Mouse (Mus musculus) lung, postnatal 0 days (tissue): ENCODE results near the gene Wdr25. TPM values are rescaled to one million over a fixed set of nuclear protein-coding genes. Genes with fewer than 3 reads are reported as not detected.
A peak's percentile ranks its signal among the peaks of the same experiment; 100 is the strongest.

ENCODE experiments used
- ATAC-seq: fragments of 200-750 bp; cut with Nextera tagmentation; 2 replicates; pipeline ENCODE4 v1.8.0; 2017; ENCODE audit warnings: moderate library complexity
- DNase-seq: peaks from one replicate; pipeline ENCODE4 v3.0.0-alpha.2; 2016; ENCODE audit warnings: low spot score
- H3K27ac ChIP-seq: fragments of 300-500 bp; sonication (generic); 2 replicates; pipeline ENCODE4 v1.5.1; 2014; ENCODE audit warnings: antibody characterized with exemption, mild to moderate bottlenecking, low read length, mixed read lengths
- H3K27me3 ChIP-seq: fragments of 300-500 bp; sonication (generic); replicated peaks from 2 replicates; pipeline ENCODE4 v1.6.1; 2014; ENCODE audit warnings: low read length, mixed read lengths; ENCODE audit not compliant: insufficient read depth
- H3K36me3 ChIP-seq: fragments of 300-500 bp; sonication (generic); 2 replicates; pipeline ENCODE4 v1.6.1; 2014; ENCODE audit warnings: low read length, mixed read lengths; ENCODE audit not compliant: insufficient read depth
- H3K4me1 ChIP-seq: fragments of 300-500 bp; sonication (generic); 2 replicates; pipeline ENCODE4 v1.6.1; 2014; ENCODE audit warnings: antibody characterized with exemption, low read depth, low read length, mixed read lengths; ENCODE audit not compliant: insufficient read depth
- H3K4me2 ChIP-seq: fragments of 300-500 bp; sonication (generic); replicated peaks from 2 replicates; pipeline ENCODE4 v1.6.1; 2014; ENCODE audit warnings: low read depth, mild to moderate bottlenecking, low read length, moderate library complexity, mixed read lengths
- H3K4me3 ChIP-seq: fragments of 300-500 bp; sonication (generic); 2 replicates; pipeline ENCODE4 v1.5.1; 2014; ENCODE audit warnings: low read depth, low read length
- H3K9ac ChIP-seq: fragments of 300-500 bp; sonication (generic); replicated peaks from 2 replicates; pipeline ENCODE4 v1.6.1; 2014; ENCODE audit warnings: low read depth, mild to moderate bottlenecking
- H3K9me3 ChIP-seq: fragments of 300-500 bp; sonication (generic); 2 replicates; pipeline ENCODE4 v1.6.1; 2016; ENCODE audit warnings: low read length, mixed read lengths
- CTCF ChIP-seq: IDR thresholded peaks from 2 replicates; pipeline ENCODE4 v1.5.1; 2016; ENCODE audit warnings: antibody characterized with exemption, mild to moderate bottlenecking
- EP300 ChIP-seq: IDR thresholded peaks from 2 replicates; pipeline ENCODE4 v1.6.1; 2016; ENCODE audit warnings: antibody characterized with exemption, mild to moderate bottlenecking, control low read depth
- WGBS: fragments of 180-500 bp; shearing (Covaris S2); extraction: QIAGEN DNeasy Blood & Tissue Kit; methylation state at CpG from one replicate; pipeline ENCODE4 v1.1.7; 2014; 5-methylcytosine and 5-hydroxymethylcytosine counted together
- polyA plus RNA-seq: library from polyadenylated mRNA; unstranded; fragments of >200 nt; fragmentation: Nextera tagmentation; extraction: Ambion mirVana; gene quantifications from 2 replicates; pipeline ENCODE4 v1.2.1, GENCODE M21; 2015

The Wdr25 gene
- polyA plus RNA-seq, 1 experiment from 2014 or later: 4.8 TPM

DNA sequence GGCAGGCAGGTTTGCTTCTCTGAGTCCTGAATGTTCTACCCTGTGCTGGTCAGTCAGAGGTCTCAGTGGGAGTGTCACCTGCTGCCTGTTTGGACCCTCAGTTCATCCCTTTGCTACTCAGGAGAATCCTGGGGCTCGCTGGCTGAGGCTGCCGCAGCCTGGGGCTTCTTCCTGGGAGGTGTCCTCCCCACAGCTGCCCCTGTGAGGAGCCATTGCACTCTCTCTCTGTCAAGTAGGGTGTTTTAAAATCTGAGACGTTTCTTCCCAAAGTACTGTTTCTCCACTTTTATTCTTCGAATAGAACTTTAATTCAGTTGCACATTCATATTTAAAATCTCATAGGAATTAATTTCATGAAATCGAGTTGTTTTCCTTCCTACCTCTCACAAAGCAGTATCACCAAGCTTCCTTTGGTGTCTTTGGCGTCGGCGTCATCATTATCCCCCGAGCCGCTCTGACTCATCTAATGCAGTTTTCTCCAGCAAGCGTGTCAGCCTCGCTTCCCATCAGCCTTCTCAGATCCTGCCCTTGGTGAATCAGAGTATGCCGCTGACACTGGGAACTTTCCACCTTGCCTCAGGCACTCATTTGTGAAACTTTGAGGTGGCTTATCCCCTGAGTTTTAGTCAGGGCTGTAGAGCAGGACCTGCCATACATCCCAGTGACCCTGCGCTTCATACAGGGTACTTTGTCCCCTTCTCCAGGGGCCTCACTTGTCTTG is 48.9 kb downstream of the Wdr25 start:
- Histone ChIP-seq H3K27me3 (no peaks in the 10 kb centered on the region), H3K4me2 (no peak overlapping the region), H3K27ac (no peak overlapping the region), H3K4me3 (no peak overlapping the region), H3K9me3 (no peaks in the 10 kb centered on the region), H3K36me3 (no peaks in the 10 kb centered on the region), H3K4me1 (no peaks in the 10 kb centered on the region), H3K9ac (no peak overlapping the region)
- no peak for ATAC-seq
- TF ChIP-seq CTCF (no peak), EP300 (no peak)
- 85% methylated on average over 14 of the region's 14 CpGs for WGBS
- no peak for DNase-seq

DNA sequence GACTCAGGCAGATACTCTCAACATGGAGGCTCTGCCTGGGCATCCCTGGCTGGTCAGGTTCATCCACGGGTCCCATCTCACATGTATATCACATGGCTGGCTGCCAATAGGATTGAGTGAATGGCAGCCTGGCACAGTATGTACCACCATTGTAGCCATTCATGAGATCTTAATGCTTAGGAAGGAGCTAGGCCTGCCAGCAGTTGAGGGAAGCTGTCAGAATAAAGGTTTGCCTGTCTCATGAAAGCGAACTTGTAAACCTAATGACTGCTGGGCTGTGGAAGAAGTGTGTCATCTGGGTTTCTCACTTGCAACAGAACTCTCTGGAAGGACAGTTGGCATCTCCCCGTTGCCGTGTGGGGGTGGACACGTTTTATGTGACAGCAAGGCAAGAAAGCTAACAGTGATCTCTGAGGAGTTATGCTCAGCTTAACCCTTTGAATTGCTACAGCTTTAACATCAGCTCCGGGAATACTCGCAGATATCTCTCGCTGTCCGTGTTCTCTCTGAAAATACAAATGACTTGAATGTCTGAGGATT is 59.6 kb downstream of the Wdr25 start:
- no peaks in the 10 kb centered on the region for H3K27me3 ChIP-seq
- DNase-seq (no peak), ATAC-seq (no peak)
- H3K4me2 ChIP-seq: no peak overlapping the region
- no peaks in the 10 kb centered on the region for H3K9me3 ChIP-seq
- no peak overlapping the region for H3K9ac ChIP-seq
- no peaks in the 10 kb centered on the region for H3K36me3 ChIP-seq
- WGBS: 74% methylated on average over 9 of the region's 9 CpGs
- H3K27ac ChIP-seq: no peak overlapping the region
- H3K4me3 ChIP-seq: no peak overlapping the region
- TF ChIP-seq EP300: no peak
- TF ChIP-seq CTCF: no peak
- no peaks in the 10 kb centered on the region for H3K4me1 ChIP-seq

- Histone ChIP-seq H3K9me3 (no peaks in the 10 kb centered on the region), H3K4me3 (no peak overlapping the region), H3K27me3 (no peaks in the 10 kb centered on the region), H3K9ac (no peak overlapping the region), H3K27ac (no peak overlapping the region), H3K4me2 (no peak overlapping the region), H3K4me1 (no peaks in the 10 kb centered on the region), H3K36me3 (no peaks in the 10 kb centered on the region)
- TF ChIP-seq CTCF: peak; percentile 57
- TF ChIP-seq EP300: no peak
- ATAC-seq (no peak), DNase-seq (peak; percentile 31)
- 35% methylated on average over 6 of the region's 6 CpGs for WGBS
Measured at GRCm38 (mm10) chr12:108953838-108954237, 60.4 kb downstream of the Wdr25 start.

DNA sequence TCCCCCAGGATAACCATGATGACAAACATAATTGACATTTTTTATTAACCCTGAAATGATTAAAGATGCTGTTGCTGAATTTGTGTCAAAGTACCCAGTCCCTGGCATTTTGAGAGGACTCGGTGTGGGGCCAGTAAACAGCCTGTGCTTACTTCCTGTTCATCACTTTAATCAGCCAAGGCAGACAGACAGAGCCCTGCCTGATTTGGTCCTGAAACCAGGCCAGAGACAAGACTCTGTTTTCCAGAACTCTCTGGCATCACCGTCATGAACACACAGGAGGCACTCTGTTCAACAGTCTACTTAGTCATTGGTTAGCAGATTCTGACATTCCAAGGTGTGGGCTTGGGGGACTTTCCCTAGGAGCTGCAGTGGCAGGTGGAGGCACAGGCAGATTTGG is 61.0 kb downstream of the Wdr25 start:
- no peak for ATAC-seq
- H3K4me1 ChIP-seq: no peaks in the 10 kb centered on the region
- TF ChIP-seq CTCF (no peak), EP300 (no peak)

GRCm38 (mm10) chr12:108958483-108958882 is 65.1 kb downstream of the Wdr25 start:
- TF ChIP-seq CTCF (no peak), EP300 (no peak)
- no peak for ATAC-seq
- no peak overlapping the region for H3K4me3 ChIP-seq
- no peak overlapping the region for H3K27ac ChIP-seq
- no peaks in the 10 kb centered on the region for H3K4me1 ChIP-seq
- no peak for DNase-seq
- H3K36me3 ChIP-seq: no peaks in the 10 kb centered on the region
- H3K4me2 ChIP-seq: no peak overlapping the region
- 66% methylated on average over 7 of the region's 7 CpGs for WGBS
- no peak overlapping the region for H3K9ac ChIP-seq
- H3K27me3 ChIP-seq: no peaks in the 10 kb centered on the region
- H3K9me3 ChIP-seq: no peaks in the 10 kb centered on the region

More for the DNA sequence above, 61.0 kb downstream of the Wdr25 start:
- Histone ChIP-seq H3K4me3 (no peak overlapping the region), H3K9ac (no peak overlapping the region), H3K9me3 (no peaks in the 10 kb centered on the region), H3K36me3 (no peaks in the 10 kb centered on the region), H3K4me2 (no peak overlapping the region), H3K27ac (no peak overlapping the region), H3K27me3 (no peaks in the 10 kb centered on the region)
- 60% methylated on average over 2 of the region's 2 CpGs for WGBS
- DNase-seq: no peak

DNA sequence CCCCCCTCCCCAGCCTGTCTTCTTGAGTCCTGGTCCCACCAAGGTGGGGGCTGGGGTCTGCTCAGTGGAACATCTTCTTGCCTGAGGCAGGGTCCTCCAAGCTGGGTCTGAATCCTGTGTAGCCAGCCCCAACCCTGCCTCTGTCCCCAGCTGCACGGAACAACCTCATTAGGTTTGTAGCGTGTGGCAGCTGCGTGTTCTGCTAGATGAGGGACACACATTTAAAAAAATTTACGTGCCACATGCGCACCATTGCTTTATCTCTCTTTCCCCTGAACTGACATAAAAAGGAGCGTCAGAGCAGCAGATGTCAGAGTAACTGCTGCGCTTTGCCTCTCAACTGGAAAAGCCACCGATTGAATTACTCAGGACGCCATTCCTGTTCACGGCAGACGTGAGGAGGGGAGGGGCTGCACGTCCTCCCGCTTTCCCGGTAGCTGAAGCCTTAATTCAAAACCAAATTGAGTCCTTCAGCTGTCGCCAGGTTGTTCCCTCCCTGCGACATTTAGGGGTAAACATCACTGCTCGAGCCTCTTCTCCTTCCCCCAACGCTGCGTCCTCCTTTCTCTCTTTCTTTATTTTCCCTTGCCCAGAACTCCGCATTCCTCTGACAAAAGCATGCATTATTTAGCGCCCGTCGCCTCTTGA is 65.7 kb downstream of the Wdr25 start:
- Histone ChIP-seq H3K36me3 (no peaks in the 10 kb centered on the region), H3K4me1 (no peaks in the 10 kb centered on the region), H3K9ac (no peak overlapping the region), H3K4me2 (peak overlapping the region; percentile 40), H3K27ac (no peak overlapping the region), H3K9me3 (no peaks in the 10 kb centered on the region), H3K27me3 (no peaks in the 10 kb centered on the region), H3K4me3 (0 out of 2 replicates have a peak overlapping the region, but pooled peaks have one; percentile 8)
- WGBS: 12% methylated on average over 23 of the region's 23 CpGs
- DNase-seq (no peak), ATAC-seq (no peak)
- no peak for TF ChIP-seq EP300
